Mouse (Mus musculus): ENCODE results near the gene Vav2. TPM values are rescaled to one million over a fixed set of nuclear protein-coding genes. Genes with fewer than 3 reads are reported as not detected.

Gene Vav2
- polyA plus RNA-seq, 1 experiment: 13.0 TPM

DNA sequence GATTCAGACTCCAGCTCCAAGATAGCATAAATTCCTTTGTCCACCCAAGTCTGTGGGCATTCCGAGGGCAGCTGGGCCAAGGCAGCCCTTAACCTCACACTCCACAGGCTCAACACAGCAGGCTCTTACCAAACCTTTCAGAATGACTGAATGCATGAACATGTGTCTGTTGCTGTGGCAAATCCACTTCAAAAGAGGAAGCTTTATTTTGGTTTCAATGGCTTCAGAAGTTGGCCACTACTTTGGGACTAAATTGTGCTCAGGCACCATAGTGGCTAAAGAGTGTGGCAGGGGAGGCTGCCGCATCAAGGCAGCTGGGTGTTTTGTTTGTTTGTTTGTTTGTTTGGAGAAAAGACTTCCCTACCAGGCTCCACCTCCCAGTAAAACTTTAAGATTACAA, 26.8 kb downstream of the Vav2 start:
- no peak for TF ChIP-seq FOSL1 (IDR thresholded peaks at IDR 0.05; ENCODE audit: insufficient read depth, low read length, poor library complexity, severe bottlenecking)
- no peak for TF ChIP-seq MAX (IDR thresholded peaks at IDR 0.05)
- no peak for TF ChIP-seq CEBPB (IDR thresholded peaks at IDR 0.05; ENCODE audit: low read depth)
- TF ChIP-seq MYOG (IDR thresholded peaks at IDR 0.05; ENCODE audit: control insufficient read depth, extremely low read depth, insufficient read length): no peak
- no peak for TF ChIP-seq CTCF (IDR thresholded peaks at IDR 0.05; ENCODE audit: control insufficient read depth, insufficient read depth, insufficient read length)
- no peak for TF ChIP-seq USF1 (IDR thresholded peaks at IDR 0.05; ENCODE audit: low read depth)
- no peak for TF ChIP-seq MYOD1 (IDR thresholded peaks at IDR 0.05; ENCODE audit: control insufficient read depth, insufficient read length, low read depth)
- H3K4me3 ChIP-seq (ENCODE audit: insufficient read depth, poor library complexity, severe bottlenecking): no peak overlapping the region

GRCm38 (mm10) chr2:27396656-27397440, 30.0 kb downstream of the Vav2 start:
- H3K79me2 ChIP-seq (ENCODE audit: control insufficient read depth, insufficient read depth): peaks cover 86% of the 10 kb centered on the region
- no peaks in the 10 kb centered on the region for H3K27me3 ChIP-seq (ENCODE audit: control insufficient read depth, insufficient read depth, insufficient read length)
- H3K36me3 ChIP-seq (ENCODE audit: control insufficient read depth, insufficient read depth): no peaks in the 10 kb centered on the region
- H3K79me3 ChIP-seq (ENCODE audit: low read depth): peaks cover 19% of the 10 kb centered on the region
- H3ac ChIP-seq (ENCODE audit: control insufficient read depth, insufficient read length, low read depth): no peak overlapping the region
- TF ChIP-seq FOSL1 (IDR thresholded peaks at IDR 0.05; ENCODE audit: insufficient read depth, low read length, poor library complexity, severe bottlenecking) (no peak), CEBPB (IDR thresholded peaks at IDR 0.05; ENCODE audit: low read depth) (no peak), MYOG (IDR thresholded peaks at IDR 0.05; ENCODE audit: control insufficient read depth, extremely low read depth, insufficient read length) (no peak)
- no peak overlapping the region for H3K4me3 ChIP-seq (ENCODE audit: insufficient read depth, poor library complexity, severe bottlenecking)

More for the DNA sequence above, 26.8 kb downstream of the Vav2 start:
- Histone ChIP-seq H3K27me3 (ENCODE audit: control insufficient read depth, insufficient read depth, insufficient read length) (no peaks in the 10 kb centered on the region), H3K79me2 (ENCODE audit: control insufficient read depth, insufficient read depth) (peaks cover 92% of the 10 kb centered on the region), H3ac (ENCODE audit: control insufficient read depth, insufficient read length, low read depth) (no peak overlapping the region), H3K79me3 (ENCODE audit: low read depth) (peaks cover 18% of the 10 kb centered on the region), H3K36me3 (ENCODE audit: control insufficient read depth, insufficient read depth) (no peaks in the 10 kb centered on the region)

DNA sequence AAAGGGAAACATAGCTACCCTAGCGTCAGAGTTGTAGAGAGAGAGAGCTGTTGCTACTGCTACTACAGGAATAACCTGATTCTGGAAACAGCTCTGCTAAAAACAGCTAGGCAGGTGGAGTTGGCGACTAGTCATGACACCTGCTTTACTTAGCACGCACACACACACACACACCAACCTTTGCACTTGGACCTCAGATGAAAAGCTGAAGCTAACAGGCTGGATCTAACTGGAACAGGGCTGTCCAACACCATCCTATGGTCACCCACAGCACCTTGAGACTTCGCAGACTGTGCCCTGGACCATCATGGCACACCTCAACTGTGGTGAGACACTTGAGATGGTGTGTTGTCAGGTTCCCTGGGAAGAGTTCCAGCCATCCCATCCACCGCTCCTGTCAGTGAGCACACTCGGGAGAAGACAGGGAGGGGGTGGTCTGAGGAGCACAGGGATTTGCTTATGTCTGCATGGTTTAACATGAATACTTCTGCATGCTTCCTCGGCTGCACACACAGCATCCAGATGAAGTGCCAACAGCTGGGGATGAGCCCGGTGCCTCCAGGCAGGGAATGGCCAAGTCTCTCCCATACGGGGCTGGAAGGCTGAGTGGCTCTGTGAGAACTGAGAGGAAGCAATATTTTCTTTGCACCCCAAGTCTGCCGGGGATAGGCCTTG, 32.5 kb downstream of the Vav2 start:
- Histone ChIP-seq H3K36me3 (ENCODE audit: control insufficient read depth, insufficient read depth) (no peaks in the 10 kb centered on the region), H3K4me3 (ENCODE audit: insufficient read depth, poor library complexity, severe bottlenecking) (no peak overlapping the region), H3K27me3 (ENCODE audit: control insufficient read depth, insufficient read depth, insufficient read length) (no peaks in the 10 kb centered on the region), H3K79me3 (ENCODE audit: low read depth) (peaks cover 19% of the 10 kb centered on the region), H3K79me2 (ENCODE audit: control insufficient read depth, insufficient read depth) (peaks cover 87% of the 10 kb centered on the region), H3ac (ENCODE audit: control insufficient read depth, insufficient read length, low read depth) (no peak overlapping the region)
- TF ChIP-seq CEBPB (IDR thresholded peaks at IDR 0.05; ENCODE audit: low read depth) (no peak), FOSL1 (IDR thresholded peaks at IDR 0.05; ENCODE audit: insufficient read depth, low read length, poor library complexity, severe bottlenecking) (no peak), MYOD1 (IDR thresholded peaks at IDR 0.05; ENCODE audit: control insufficient read depth, insufficient read length, low read depth) (no peak)

DNA sequence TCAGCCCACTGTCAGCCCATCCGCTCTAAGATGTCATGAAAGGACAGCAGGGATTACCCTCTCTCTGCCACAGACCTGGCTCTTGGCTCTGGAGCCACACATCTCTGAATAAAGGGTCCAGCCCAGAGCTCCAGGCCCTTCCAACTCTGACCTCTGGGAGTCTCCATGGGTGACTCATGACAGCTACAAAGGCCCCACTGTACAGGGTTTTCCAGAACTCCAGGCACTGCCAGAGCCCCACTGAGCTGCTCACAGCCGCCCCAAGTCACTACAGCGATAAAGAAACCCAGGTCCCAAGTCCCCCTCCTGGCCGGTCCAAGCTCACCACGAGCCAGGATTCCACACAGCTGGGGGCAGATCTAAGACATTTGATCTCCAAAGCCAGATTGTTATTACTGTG, 34.6 kb downstream of the Vav2 start:
- peaks cover 15% of the 10 kb centered on the region for H3K79me3 ChIP-seq (ENCODE audit: low read depth)
- H3K4me3 ChIP-seq (ENCODE audit: insufficient read depth, poor library complexity, severe bottlenecking): no peak overlapping the region
- TF ChIP-seq MYOG (IDR thresholded peaks at IDR 0.05; ENCODE audit: control insufficient read depth, extremely low read depth, insufficient read length) (no peak), FOSL1 (IDR thresholded peaks at IDR 0.05; ENCODE audit: insufficient read depth, low read length, poor library complexity, severe bottlenecking) (no peak), MYOD1 (IDR thresholded peaks at IDR 0.05; ENCODE audit: control insufficient read depth, insufficient read length, low read depth) (no peak), MAX (IDR thresholded peaks at IDR 0.05) (no peak)

DNA sequence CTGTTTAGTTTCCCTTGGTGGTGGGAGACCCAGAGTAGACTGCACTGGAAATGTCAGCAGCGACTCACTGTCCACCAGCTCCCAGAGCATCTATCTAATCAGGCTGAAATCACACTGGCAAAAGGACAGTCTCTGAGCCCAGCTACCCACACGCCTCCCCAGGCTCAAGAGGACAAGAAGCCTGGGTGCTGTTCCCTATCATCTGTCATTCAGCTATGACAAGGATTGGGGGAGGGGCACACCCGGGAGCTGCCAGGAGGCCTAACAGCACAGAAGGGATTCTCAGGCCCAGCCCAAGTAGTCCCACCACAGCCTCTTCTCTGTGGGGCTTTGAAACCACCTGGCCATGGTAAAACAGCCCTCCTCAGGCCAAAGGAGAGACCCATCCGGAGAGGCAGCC, 36.1 kb downstream of the Vav2 start:
- peaks cover 15% of the 10 kb centered on the region for H3K79me3 ChIP-seq (ENCODE audit: low read depth)
- H3ac ChIP-seq (ENCODE audit: control insufficient read depth, insufficient read length, low read depth): no peak overlapping the region
- H3K4me3 ChIP-seq (ENCODE audit: insufficient read depth, poor library complexity, severe bottlenecking): no peak overlapping the region
- TF ChIP-seq FOSL1 (IDR thresholded peaks at IDR 0.05; ENCODE audit: insufficient read depth, low read length, poor library complexity, severe bottlenecking) (no peak), CEBPB (IDR thresholded peaks at IDR 0.05; ENCODE audit: low read depth) (no peak), MYOG (IDR thresholded peaks at IDR 0.05; ENCODE audit: control insufficient read depth, extremely low read depth, insufficient read length) (no peak), USF1 (IDR thresholded peaks at IDR 0.05; ENCODE audit: low read depth) (no peak), CTCF (IDR thresholded peaks at IDR 0.05; ENCODE audit: control insufficient read depth, insufficient read depth, insufficient read length) (no peak), MAX (IDR thresholded peaks at IDR 0.05) (no peak), MYOD1 (IDR thresholded peaks at IDR 0.05; ENCODE audit: control insufficient read depth, insufficient read length, low read depth) (no peak)
- no peaks in the 10 kb centered on the region for H3K27me3 ChIP-seq (ENCODE audit: control insufficient read depth, insufficient read depth, insufficient read length)
- H3K79me2 ChIP-seq (ENCODE audit: control insufficient read depth, insufficient read depth): peaks cover 80% of the 10 kb centered on the region
- H3K36me3 ChIP-seq (ENCODE audit: control insufficient read depth, insufficient read depth): no peaks in the 10 kb centered on the region

More for the DNA sequence above, 34.6 kb downstream of the Vav2 start:
- H3K27me3 ChIP-seq (ENCODE audit: control insufficient read depth, insufficient read depth, insufficient read length): no peaks in the 10 kb centered on the region
- H3K36me3 ChIP-seq (ENCODE audit: control insufficient read depth, insufficient read depth): no peaks in the 10 kb centered on the region
- H3K79me2 ChIP-seq (ENCODE audit: control insufficient read depth, insufficient read depth): peaks cover 87% of the 10 kb centered on the region
- no peak overlapping the region for H3ac ChIP-seq (ENCODE audit: control insufficient read depth, insufficient read length, low read depth)

GRCm38 (mm10) chr2:27390325-27390724, 36.5 kb downstream of the Vav2 start:
- no peak for TF ChIP-seq FOSL1 (IDR thresholded peaks at IDR 0.05; ENCODE audit: insufficient read depth, low read length, poor library complexity, severe bottlenecking)
- TF ChIP-seq CTCF (IDR thresholded peaks at IDR 0.05; ENCODE audit: control insufficient read depth, insufficient read depth, insufficient read length): no peak
- no peak for TF ChIP-seq USF1 (IDR thresholded peaks at IDR 0.05; ENCODE audit: low read depth)
- no peak for TF ChIP-seq CEBPB (IDR thresholded peaks at IDR 0.05; ENCODE audit: low read depth)
- no peak for TF ChIP-seq MYOD1 (IDR thresholded peaks at IDR 0.05; ENCODE audit: control insufficient read depth, insufficient read length, low read depth)
- no peak for TF ChIP-seq MYOG (IDR thresholded peaks at IDR 0.05; ENCODE audit: control insufficient read depth, extremely low read depth, insufficient read length)
- no peak for TF ChIP-seq MAX (IDR thresholded peaks at IDR 0.05)
- Histone ChIP-seq H3K4me3 (ENCODE audit: insufficient read depth, poor library complexity, severe bottlenecking) (no peak overlapping the region), H3ac (ENCODE audit: control insufficient read depth, insufficient read length, low read depth) (no peak overlapping the region), H3K79me3 (ENCODE audit: low read depth) (peaks cover 15% of the 10 kb centered on the region), H3K27me3 (ENCODE audit: control insufficient read depth, insufficient read depth, insufficient read length) (no peaks in the 10 kb centered on the region), H3K79me2 (ENCODE audit: control insufficient read depth, insufficient read depth) (peaks cover 76% of the 10 kb centered on the region), H3K36me3 (ENCODE audit: control insufficient read depth, insufficient read depth) (no peaks in the 10 kb centered on the region)
